Mouse (Mus musculus) hindbrain, postnatal 0 days (tissue): ENCODE measurements at regions not wholly inside any gene's neighbourhood (a gene's known extent, or its start where the extent isn't known, plus 50 kb on each side); places are given as distances from the start of the nearest gene placed in this dataset.

ENCODE experiments used
- ATAC-seq: fragments of 200-750 bp; cut with Nextera tagmentation; 2 replicates; pipeline ENCODE4 v1.8.0; 2017; ENCODE audit warnings: mild to moderate bottlenecking, moderate TSS enrichment, moderate library complexity
- DNase-seq: peaks from one replicate; pipeline ENCODE4 v3.0.0-alpha.2; 2015; ENCODE audit warnings: low spot score
- H3K27ac ChIP-seq: fragments of 300-500 bp; sonication (generic); 2 replicates; pipeline ENCODE4 v1.5.1; 2014; ENCODE audit warnings: mild to moderate bottlenecking
- H3K27me3 ChIP-seq: fragments of 300-500 bp; sonication (generic); 2 replicates; pipeline ENCODE4 v1.6.1; 2014; ENCODE audit warnings: low read length, mixed read lengths; ENCODE audit not compliant: insufficient read depth
- H3K36me3 ChIP-seq: fragments of 300-500 bp; sonication (generic); 2 replicates; pipeline ENCODE4 v1.6.1; 2014; ENCODE audit warnings: low read length, mixed read lengths; ENCODE audit not compliant: insufficient read depth
- H3K4me1 ChIP-seq: fragments of 300-500 bp; sonication (generic); 2 replicates; pipeline ENCODE4 v1.6.1; 2014; ENCODE audit warnings: antibody characterized with exemption, low read length, mixed read lengths; ENCODE audit not compliant: insufficient read depth
- H3K4me2 ChIP-seq: fragments of 300-500 bp; sonication (generic); 2 replicates; pipeline ENCODE4 v1.6.1; 2014; ENCODE audit warnings: low read depth, mild to moderate bottlenecking, low read length, moderate library complexity, mixed read lengths
- H3K4me3 ChIP-seq: fragments of 300-500 bp; sonication (generic); 2 replicates; pipeline ENCODE4 v1.5.1; 2014; ENCODE audit warnings: low read length
- H3K9ac ChIP-seq: fragments of 300-500 bp; sonication (generic); replicated peaks from 2 replicates; pipeline ENCODE4 v1.6.1; 2014; ENCODE audit warnings: mild to moderate bottlenecking, low read length, moderate library complexity, mixed read lengths
- H3K9me3 ChIP-seq: fragments of 300-500 bp; sonication (generic); 2 replicates; pipeline ENCODE4 v1.6.1; 2016; ENCODE audit warnings: low read length, mixed read lengths
- CTCF ChIP-seq: IDR thresholded peaks from 2 replicates; pipeline ENCODE4 v1.5.1; 2016; ENCODE audit warnings: antibody characterized with exemption, control low read depth, low read depth
- WGBS: fragments of 180-500 bp; shearing (Covaris S2); extraction: QIAGEN DNeasy Blood & Tissue Kit; methylation state at CpG from one replicate; pipeline ENCODE4 v1.1.7; 2014; 5-methylcytosine and 5-hydroxymethylcytosine counted together

DNA sequence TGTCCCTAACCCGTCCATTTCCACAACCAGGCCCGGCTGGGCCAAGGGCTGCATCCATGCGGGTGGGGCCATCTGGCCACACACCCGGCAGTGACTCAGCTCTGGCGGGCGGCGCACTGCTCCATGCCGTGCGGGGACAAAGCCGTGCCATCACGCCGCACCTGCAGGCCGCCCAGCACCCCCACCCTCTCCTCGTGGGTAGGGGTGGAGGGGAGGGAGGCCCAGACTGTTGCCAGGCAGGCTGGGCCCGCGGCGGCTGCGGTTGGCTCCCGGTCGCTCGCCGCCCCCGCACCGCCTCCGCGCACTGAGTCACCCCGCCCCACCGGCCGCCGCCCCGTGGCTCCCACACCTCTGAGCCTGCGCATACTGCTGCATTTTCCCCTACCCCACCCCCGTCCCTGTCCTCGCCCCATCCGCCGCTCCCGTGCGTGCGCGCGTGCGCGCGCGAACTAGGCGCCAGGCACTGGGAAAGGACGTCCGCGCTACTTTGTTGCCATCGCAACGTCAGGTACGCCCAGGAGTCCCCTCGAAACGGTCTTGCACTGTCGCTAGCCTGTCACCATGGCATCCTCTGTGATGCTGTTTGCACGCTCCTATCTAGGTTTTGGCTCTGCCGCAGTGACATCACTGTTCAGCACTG, 68.9 kb downstream of the Zfp706 start:
- under 1% methylated on average over 53 of the region's 57 CpGs for WGBS
- Histone ChIP-seq H3K36me3 (no peaks in the 10 kb centered on the region), H3K27me3 (no peaks in the 10 kb centered on the region), H3K4me3 (peak overlapping the region; percentile 49), H3K9me3 (no peaks in the 10 kb centered on the region), H3K4me2 (peak overlapping the region; percentile 81), H3K9ac (peak overlapping the region; percentile 71), H3K4me1 (peaks cover 17% of the 10 kb centered on the region), H3K27ac (peak overlapping the region; percentile 96)
- ATAC-seq (peak; percentile 96), DNase-seq (peak; percentile 96)
- TF ChIP-seq CTCF: no peak

DNA sequence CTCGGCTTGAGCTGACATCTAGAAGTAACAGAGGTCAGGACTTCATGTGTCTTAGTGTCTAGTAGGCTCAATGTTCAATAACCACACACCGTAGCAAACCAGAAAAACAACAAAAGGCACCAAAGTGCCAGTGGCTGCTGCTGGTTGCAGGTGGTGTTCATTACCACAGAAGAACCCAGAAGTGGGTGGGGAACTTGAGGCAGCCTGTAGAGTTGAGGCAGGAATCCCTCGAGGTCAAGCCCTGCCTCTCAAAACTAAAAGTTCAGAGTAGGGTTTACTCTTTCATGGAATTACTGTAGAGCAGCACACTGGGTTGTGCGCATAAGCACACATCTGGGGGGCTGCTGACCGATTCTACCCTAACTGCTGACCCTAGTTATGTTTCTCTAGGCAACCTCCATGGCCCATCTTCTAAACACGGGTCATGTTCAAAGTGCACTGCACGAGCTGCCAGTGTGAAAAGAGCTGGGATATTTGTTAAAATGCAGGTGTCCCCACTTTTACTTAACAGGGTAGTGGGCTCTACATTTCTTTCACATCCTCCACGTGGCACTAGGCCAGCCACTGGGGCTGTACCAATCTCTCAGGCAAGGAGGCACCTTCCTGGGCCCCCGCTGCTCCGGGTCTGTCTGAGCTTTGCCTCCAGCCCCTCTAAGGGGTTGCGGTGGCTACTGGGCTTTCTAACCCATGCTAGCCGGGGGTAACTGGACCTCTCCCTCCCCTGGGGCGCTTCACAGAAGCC, 69.6 kb downstream of the Zfp706 start:
- Histone ChIP-seq H3K27me3 (no peaks in the 10 kb centered on the region), H3K27ac (peak overlapping the region; percentile 96), H3K4me2 (peak overlapping the region; percentile 81), H3K4me1 (peaks cover 13% of the 10 kb centered on the region), H3K9me3 (no peaks in the 10 kb centered on the region), H3K9ac (peak overlapping the region; percentile 71), H3K36me3 (no peaks in the 10 kb centered on the region), H3K4me3 (peak overlapping the region; percentile 49)
- WGBS: 23% methylated on average over 13 of the region's 13 CpGs
- DNase-seq (peak; percentile 63), ATAC-seq (no peak)
- TF ChIP-seq CTCF: no peak

DNA sequence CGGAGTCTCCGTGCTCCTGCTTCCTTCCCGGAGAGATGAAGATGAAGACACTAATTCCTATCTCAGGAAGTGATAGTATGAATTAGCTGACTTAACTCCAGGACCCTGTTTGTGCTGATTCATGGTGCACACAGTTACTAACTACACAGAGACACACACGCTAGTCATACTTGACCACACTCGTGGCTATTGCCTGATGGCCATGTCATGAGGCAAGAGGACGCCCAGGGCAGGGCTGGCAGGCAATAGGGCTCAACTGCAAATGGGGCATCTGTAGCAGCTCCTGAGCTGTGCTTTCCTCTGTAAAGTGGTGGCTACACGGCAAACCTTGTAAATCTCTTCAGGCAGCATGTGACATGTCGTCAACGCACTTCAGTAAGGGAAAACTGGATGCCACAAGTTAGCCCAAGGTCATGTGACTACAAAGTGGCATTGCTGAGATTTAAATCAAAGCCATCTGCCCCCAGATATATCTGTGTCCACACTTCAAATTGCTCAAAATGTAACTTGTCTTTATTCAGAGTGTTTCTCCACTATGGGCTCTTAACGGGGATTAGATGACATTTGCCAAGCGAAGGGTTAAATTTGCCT, 70.4 kb downstream of the Zfp706 start:
- no peak for TF ChIP-seq CTCF
- H3K4me3 ChIP-seq: no peak overlapping the region
- no peak for ATAC-seq
- H3K9ac ChIP-seq: no peak overlapping the region
- no peaks in the 10 kb centered on the region for H3K27me3 ChIP-seq
- H3K4me2 ChIP-seq: no peak overlapping the region
- peaks cover 8% of the 10 kb centered on the region for H3K4me1 ChIP-seq
- 89% methylated on average over 11 of the region's 11 CpGs for WGBS
- no peaks in the 10 kb centered on the region for H3K9me3 ChIP-seq
- no peak overlapping the region for H3K27ac ChIP-seq
- DNase-seq: no peak
- H3K36me3 ChIP-seq: no peaks in the 10 kb centered on the region

DNA sequence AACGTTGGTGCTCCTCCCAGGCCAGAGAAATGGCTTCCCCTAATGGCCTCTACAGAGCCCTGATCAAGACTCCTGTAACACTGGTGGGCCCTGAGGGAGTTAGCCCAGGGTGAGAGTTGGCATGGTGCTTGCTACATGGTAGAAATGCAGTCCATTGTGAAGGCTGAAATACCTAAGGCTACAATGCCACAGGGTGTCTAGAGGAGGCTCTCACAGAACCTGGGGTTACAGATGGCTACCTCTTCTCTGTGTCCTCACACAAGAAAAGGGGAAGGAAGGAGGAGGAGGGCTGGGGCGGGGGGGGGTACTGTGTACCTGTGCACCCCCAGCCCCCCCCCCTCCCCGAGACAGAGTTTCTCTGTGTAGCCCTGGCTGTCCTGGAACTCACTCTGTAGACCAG, 72.8 kb downstream of the Zfp706 start:
- Histone ChIP-seq H3K4me3 (no peak overlapping the region), H3K9ac (no peak overlapping the region), H3K27me3 (no peaks in the 10 kb centered on the region), H3K4me1 (peaks cover 8% of the 10 kb centered on the region), H3K36me3 (no peaks in the 10 kb centered on the region), H3K4me2 (no peak overlapping the region), H3K27ac (no peak overlapping the region), H3K9me3 (no peaks in the 10 kb centered on the region)
- no peak for DNase-seq
- no peak for TF ChIP-seq CTCF
- ATAC-seq: no peak
- WGBS: 74% methylated on average over 1 of the region's 3 CpGs

DNA sequence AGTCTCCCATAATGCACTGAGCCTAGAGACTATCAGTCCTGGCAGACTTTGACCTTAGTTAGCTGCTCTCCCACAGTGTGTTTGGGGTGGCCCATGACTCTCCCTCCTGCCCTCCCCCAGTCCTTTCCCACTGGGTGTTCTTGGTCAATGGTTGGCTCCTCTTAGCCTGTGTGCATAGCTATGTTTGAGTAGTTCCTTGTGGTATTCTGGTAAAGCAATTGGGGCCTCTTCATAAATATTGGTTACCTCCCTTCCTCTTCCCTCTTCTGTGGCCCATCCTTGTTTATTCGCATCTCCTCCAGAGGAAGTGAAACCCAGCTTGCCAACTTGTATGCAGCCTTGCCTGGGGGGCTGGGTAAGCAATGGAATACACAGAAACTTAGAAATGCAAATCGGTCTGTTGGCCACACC, 74.0 kb downstream of the Zfp706 start:
- Histone ChIP-seq H3K36me3 (no peaks in the 10 kb centered on the region), H3K9me3 (no peaks in the 10 kb centered on the region), H3K4me3 (no peak overlapping the region), H3K27ac (no peak overlapping the region), H3K27me3 (no peaks in the 10 kb centered on the region), H3K9ac (no peak overlapping the region), H3K4me1 (peaks cover 8% of the 10 kb centered on the region), H3K4me2 (no peak overlapping the region)
- TF ChIP-seq CTCF: no peak
- DNase-seq: no peak
- 86% methylated on average over 2 of the region's 2 CpGs for WGBS
- ATAC-seq: no peak

DNA sequence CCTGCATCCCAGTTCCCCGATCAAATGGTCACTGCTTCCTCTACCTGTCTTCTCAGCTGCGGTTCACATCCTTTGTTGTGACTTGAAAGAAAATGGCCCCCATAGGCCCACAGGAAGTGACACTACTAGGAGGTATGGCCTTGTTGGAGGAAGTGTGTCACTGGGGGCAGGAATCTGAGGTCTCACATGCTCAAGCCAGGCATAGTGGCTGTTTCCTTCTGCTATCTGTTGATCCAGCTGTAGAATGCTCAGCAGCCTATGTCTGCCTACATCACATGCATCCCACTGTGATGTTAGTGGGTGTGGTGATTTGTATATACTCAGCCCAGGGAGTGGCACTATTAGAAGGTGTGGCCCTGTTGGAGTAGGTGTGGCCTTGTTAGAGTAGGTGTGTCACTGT, 76.1 kb downstream of the Zfp706 start:
- H3K27ac ChIP-seq: no peak overlapping the region
- H3K4me3 ChIP-seq: no peak overlapping the region
- ATAC-seq: no peak
- H3K27me3 ChIP-seq: no peaks in the 10 kb centered on the region
- H3K36me3 ChIP-seq: no peaks in the 10 kb centered on the region
- H3K4me1 ChIP-seq: no peaks in the 10 kb centered on the region
- no peak for TF ChIP-seq CTCF
- no peaks in the 10 kb centered on the region for H3K9me3 ChIP-seq
- no peak overlapping the region for H3K4me2 ChIP-seq
- H3K9ac ChIP-seq: no peak overlapping the region
- 84% methylated on average over 2 of the region's 2 CpGs for WGBS
- no peak for DNase-seq

DNA sequence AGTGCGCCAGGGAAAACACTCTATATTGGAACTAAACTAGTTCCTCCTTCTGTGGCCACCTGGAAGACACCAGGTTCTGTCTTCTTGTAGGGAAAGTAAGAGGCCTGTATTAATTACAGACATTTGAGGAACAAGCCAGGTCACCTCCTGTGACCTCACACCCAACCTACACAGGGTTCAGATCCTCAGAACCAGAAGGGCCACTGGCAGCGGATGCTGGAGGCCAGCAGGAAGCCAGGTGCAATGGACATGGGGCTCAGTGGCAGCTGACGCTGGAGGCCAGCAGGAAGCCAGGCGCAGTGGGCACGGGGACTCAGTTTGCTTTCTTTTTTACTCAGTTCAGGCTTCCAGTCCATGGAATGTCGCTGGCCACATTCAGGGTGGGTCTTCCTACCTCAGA, 77.1 kb downstream of the Zfp706 start:
- Histone ChIP-seq H3K27me3 (no peaks in the 10 kb centered on the region), H3K9ac (no peak overlapping the region), H3K4me3 (no peak overlapping the region), H3K4me2 (no peak overlapping the region), H3K27ac (no peak overlapping the region), H3K4me1 (no peaks in the 10 kb centered on the region), H3K36me3 (no peaks in the 10 kb centered on the region), H3K9me3 (no peaks in the 10 kb centered on the region)
- TF ChIP-seq CTCF: no peak
- DNase-seq (no peak), ATAC-seq (no peak)
- WGBS: 80% methylated on average over 6 of the region's 6 CpGs
